Mouse (Mus musculus): ENCODE data around the gene Nans.

Gene Nans

DNA sequence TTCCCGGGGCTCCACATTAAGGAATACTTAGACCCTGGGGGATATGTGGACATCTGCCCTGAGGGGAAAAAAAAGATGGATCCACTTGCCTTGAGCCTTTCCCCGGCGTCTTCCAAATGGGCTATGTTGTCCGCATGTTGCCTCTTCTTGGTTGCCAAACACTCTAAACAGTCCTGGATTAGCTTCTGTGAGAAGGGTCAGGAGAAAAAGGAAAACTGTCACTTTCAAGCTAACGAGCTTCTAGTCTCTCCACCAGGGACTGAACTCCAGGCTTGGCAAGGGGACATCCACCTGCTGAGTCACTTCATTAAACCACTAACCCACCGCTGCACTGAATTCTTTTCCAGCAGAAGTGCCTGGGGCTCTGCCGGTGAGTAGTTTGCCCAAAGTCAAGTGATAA is 43.9 kb downstream of the Nans start:
- DNase-seq (ENCODE audit: low spot score): no peak

GRCm38 (mm10) chr4:46533934-46534720 is 45.1 kb downstream of the Nans start:
- no peak for DNase-seq (ENCODE audit: low spot score)

GRCm38 (mm10) chr4:46535094-46535830 is 46.2 kb downstream of the Nans start:
- DNase-seq (ENCODE audit: low spot score): no peak

DNA sequence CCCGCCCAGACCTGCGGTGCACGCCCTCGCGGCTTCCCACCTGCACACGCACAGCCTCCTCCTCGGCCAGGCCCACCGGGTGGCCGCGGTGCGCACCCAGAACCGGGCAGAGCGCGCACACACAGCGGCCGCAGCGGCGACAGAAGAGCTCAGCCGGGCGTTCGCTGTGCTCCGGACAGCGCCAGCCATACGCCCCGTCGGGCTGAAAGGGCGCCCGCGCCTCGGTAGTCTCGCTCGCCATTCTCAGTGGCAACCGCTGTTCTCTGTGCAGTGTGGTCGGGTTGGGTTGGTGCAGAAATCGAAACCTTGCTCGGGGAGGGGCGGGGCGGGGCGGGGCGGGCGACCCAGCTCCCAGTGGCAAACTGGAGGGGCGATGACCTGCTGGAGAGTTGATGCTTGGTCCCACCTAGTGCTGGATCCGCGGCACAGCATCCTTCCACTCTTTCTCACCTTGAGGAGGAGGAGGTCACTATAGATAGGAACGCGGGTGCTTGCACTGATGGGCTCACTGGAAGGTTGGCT is 46.9 kb downstream of the Nans start, which contains the start of gene Trim14:
Gene Trim14 (minus strand): TSS at position 302 of the 522 bp plus-strand sequence.
- DNase-seq (ENCODE audit: low spot score): no peak

DNA sequence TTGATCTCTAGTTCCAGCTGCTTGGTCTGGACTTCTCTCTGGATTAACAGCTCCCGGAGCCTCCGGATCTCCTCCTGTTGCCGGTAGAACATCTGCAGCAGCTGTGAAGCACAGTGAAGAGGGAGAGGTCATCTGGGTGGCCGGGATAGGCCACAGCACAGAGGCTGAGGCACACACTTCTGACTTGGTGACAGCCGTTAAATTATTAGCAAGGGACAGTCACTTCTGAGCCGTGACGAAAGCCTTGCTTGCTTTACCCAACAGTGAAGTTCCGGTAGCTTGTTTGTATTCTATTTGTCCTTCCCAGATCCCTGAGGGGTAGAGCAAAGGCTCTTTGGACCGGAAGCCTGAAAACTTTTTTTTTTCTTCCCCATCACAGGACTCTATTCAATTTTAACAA is 50.1 kb downstream of the Nans start:
- no peak for DNase-seq (ENCODE audit: low spot score)

DNA sequence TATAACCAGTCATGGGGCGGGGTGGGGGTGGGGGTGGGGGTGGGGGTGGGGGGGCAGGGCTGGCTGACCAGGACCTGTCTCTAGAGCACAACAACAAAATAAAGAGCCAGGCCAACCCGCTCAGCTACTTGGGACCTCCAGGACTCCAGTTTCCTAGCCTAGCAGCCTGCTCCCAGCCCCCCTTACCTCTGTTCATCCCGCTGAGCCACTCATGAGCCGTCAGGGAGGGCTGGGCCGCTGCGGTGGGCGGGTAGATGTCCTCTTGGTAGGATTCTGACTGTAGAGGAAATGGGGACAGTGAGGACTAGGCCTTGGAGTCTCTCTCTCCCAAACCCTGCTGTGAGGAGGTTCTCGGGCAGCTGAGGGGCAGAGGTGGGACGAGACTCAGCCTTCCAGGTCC is 52.7 kb downstream of the Nans start:
- DNase-seq (ENCODE audit: low spot score): no peak

DNA sequence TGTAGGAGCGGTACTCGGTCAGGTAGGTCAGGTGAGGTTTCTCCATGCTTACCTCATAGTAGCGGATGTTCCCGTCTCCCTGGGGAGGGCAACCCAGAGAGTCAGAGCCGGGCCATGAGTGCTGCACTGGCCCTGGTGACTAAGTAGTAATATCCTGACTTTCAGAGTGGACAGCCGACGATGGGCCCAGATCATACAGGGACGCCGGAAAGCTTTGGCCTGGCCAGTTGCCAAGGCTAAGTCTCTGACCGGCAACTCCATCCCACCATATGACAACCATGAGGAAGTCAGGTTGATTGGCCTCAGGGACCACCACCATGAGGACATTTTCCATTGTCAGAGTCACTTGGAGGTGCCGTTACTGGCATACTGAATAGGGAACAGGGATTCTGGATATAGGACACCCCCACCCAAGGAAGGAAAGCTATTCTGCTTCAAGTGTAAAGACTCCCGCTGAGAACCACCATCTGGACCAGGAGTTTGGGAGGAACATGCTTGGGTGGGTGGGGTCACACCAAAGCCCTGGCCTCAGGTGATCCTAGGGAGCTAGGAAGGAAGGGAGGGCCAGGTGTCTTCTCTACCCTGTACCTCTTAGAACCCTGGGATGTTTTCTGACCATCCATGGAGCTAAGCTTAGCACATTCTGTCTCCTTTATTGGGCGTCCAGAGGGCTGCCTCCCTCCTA is 54.5 kb downstream of the Nans start:
- DNase-seq (ENCODE audit: low spot score): no peak

- DNase-seq (ENCODE audit: low spot score): no peak
Measured at GRCm38 (mm10) chr4:46544313-46544712, 55.3 kb downstream of the Nans start.

GRCm38 (mm10) chr4:46545498-46545897 is 56.5 kb downstream of the Nans start:
- no peak for DNase-seq (ENCODE audit: low spot score)

- no peak for DNase-seq (ENCODE audit: low spot score)
Measured at GRCm38 (mm10) chr4:46546709-46547108, 57.7 kb downstream of the Nans start.

DNA sequence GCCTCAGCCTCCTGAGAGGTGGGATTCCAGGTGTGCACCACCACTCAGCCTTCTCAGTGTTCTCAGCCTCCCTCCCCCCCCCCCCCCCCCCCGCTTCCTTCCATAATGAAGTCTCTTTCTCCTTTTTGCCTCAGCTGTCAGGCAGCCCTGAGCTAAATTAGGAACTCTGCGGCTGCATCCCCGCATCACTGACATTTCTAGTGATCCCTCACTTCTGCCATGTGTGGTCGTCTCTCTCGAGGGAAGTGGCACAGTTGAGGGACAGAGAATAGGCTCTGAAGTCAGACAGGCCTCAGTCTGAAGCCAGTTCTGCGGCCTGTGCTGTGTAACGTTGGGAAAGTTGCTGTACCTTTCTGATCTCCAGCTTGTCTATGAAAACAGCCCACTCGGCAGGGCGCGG is 60.9 kb downstream of the Nans start:
- DNase-seq (ENCODE audit: low spot score): no peak

DNA sequence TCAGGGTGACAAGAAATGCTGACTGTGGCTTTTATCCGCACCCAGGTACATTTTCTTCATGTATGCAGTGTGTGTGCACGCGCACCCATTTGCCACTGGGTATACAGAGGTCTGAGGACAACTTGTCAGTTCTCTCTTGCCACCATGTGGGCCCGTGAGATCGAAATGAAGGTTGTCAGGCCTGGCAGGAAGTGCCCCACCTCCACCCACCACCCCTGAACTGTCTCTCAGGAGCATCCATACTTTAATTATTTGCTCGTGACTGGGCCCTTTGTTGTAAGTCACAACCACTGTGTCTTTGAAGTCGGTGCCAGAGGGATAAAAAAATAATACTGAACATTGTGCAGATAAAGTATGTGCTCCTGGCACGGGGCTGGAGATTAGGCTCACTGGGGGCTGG is 61.4 kb downstream of the Nans start:
- DNase-seq (ENCODE audit: low spot score): no peak

Data from ovary, adult 18-20 months (tissue).